Mouse (Mus musculus): ENCODE data around the gene Rarres1. TPM values are rescaled to one million over a fixed set of nuclear protein-coding genes. Genes with fewer than 3 reads are reported as not detected.

Gene Rarres1
- polyA plus RNA-seq, 1 experiment from 2014 or later, result 3.4 TPM

GRCm38 (mm10) chr3:67462578-67462977 is 52.7 kb downstream of the Rarres1 start:
- Histone ChIP-seq H3K9ac (peak overlapping the region; percentile 70; the same call in 1 of the 2 replicates), H3K4me2 (peak overlapping the region; percentile 86), H3K36me3 (peaks cover 40% of the 10 kb centered on the region), H3K9me3 (replicated peaks) (no peaks in the 10 kb centered on the region), H3K4me3 (replicated peaks) (peak overlapping the region; percentile 70), H3K27ac (no peak overlapping the region), H3K4me1 (peaks cover 14% of the 10 kb centered on the region), H3K27me3 (no peaks in the 10 kb centered on the region)
- no peak for ATAC-seq (replicated peaks; ENCODE audit: low FRiP score)
- 38% methylated on average over 10 of the region's 10 CpGs for WGBS

- no peak overlapping the region for H3K9ac ChIP-seq
- H3K36me3 ChIP-seq, result peaks cover 45% of the 10 kb centered on the region
- no peaks in the 10 kb centered on the region for H3K27me3 ChIP-seq
- peaks cover 14% of the 10 kb centered on the region for H3K4me1 ChIP-seq
- peak overlapping the region; percentile 18; the same call in 1 of the 2 replicates for H3K4me2 ChIP-seq
- no peak for ATAC-seq (replicated peaks; ENCODE audit: low FRiP score)
- WGBS, result 86% methylated on average over 7 of the region's 7 CpGs
- H3K9me3 ChIP-seq (replicated peaks), result no peaks in the 10 kb centered on the region
- no peak overlapping the region for H3K4me3 ChIP-seq (replicated peaks)
- H3K27ac ChIP-seq, result no peak overlapping the region
Measured at GRCm38 (mm10) chr3:67462015-67462414, 53.3 kb downstream of the Rarres1 start.

GRCm38 (mm10) chr3:67459881-67460280 is 55.4 kb downstream of the Rarres1 start:
- H3K4me3 ChIP-seq (replicated peaks), result no peak overlapping the region
- ATAC-seq (replicated peaks; ENCODE audit: low FRiP score), result no peak
- H3K4me1 ChIP-seq, result peaks cover 14% of the 10 kb centered on the region
- WGBS, result 89% methylated on average over 3 of the region's 3 CpGs
- H3K9ac ChIP-seq, result no peak overlapping the region
- H3K9me3 ChIP-seq (replicated peaks), result no peaks in the 10 kb centered on the region
- peaks cover 60% of the 10 kb centered on the region for H3K36me3 ChIP-seq
- H3K27ac ChIP-seq, result no peak overlapping the region
- no peak overlapping the region for H3K4me2 ChIP-seq
- no peaks in the 10 kb centered on the region for H3K27me3 ChIP-seq

GRCm38 (mm10) chr3:67450601-67451210 is 64.6 kb downstream of the Rarres1 start:
- 84% methylated on average over 5 of the region's 5 CpGs for WGBS
- no peak overlapping the region; the same call in 1 of the 2 replicates for H3K27ac ChIP-seq
- no peak for ATAC-seq (replicated peaks; ENCODE audit: low FRiP score)

GRCm38 (mm10) chr3:67449660-67450059 is 65.7 kb downstream of the Rarres1 start:
- no peak for ATAC-seq (replicated peaks; ENCODE audit: low FRiP score)
- H3K4me3 ChIP-seq (replicated peaks), result no peak overlapping the region
- H3K4me1 ChIP-seq, result no peaks in the 10 kb centered on the region
- whole genome bisulfite sequencing, result 90% methylated on average over 21 of the region's 21 CpGs
- peaks cover 89% of the 10 kb centered on the region for H3K36me3 ChIP-seq
- no peak overlapping the region for H3K4me2 ChIP-seq
- H3K9ac ChIP-seq, result no peak overlapping the region
- no peaks in the 10 kb centered on the region for H3K27me3 ChIP-seq
- H3K27ac ChIP-seq, result no peak overlapping the region
- no peaks in the 10 kb centered on the region for H3K9me3 ChIP-seq (replicated peaks)

More at GRCm38 (mm10) chr3:67450601-67451210, 64.6 kb downstream of the Rarres1 start:
- H3K36me3 ChIP-seq, result peaks cover 89% of the 10 kb centered on the region
- no peak overlapping the region for H3K4me3 ChIP-seq (replicated peaks)
- no peak overlapping the region for H3K9ac ChIP-seq
- no peak overlapping the region for H3K4me2 ChIP-seq
- H3K4me1 ChIP-seq, result no peaks in the 10 kb centered on the region
- H3K9me3 ChIP-seq (replicated peaks), result no peaks in the 10 kb centered on the region
- H3K27me3 ChIP-seq, result no peaks in the 10 kb centered on the region

GRCm38 (mm10) chr3:67447143-67447542 is 68.2 kb downstream of the Rarres1 start:
- H3K4me3 ChIP-seq (replicated peaks), result no peak overlapping the region

GRCm38 (mm10) chr3:67434011-67434410 is 81.3 kb downstream of the Rarres1 start:
- Histone ChIP-seq H3K27me3 (no peaks in the 10 kb centered on the region), H3K4me3 (replicated peaks) (no peak overlapping the region), H3K9me3 (replicated peaks) (no peaks in the 10 kb centered on the region), H3K27ac (no peak overlapping the region), H3K9ac (no peak overlapping the region), H3K4me2 (no peak overlapping the region), H3K36me3 (peaks cover 67% of the 10 kb centered on the region), H3K4me1 (peaks cover 7% of the 10 kb centered on the region)
- ATAC-seq (replicated peaks; ENCODE audit: low FRiP score), result no peak
- 93% methylated on average over 6 of the region's 6 CpGs for WGBS

More at GRCm38 (mm10) chr3:67447143-67447542, 68.2 kb downstream of the Rarres1 start:
- no peak for ATAC-seq (replicated peaks; ENCODE audit: low FRiP score)
- no peaks in the 10 kb centered on the region for H3K9me3 ChIP-seq (replicated peaks)
- no peaks in the 10 kb centered on the region for H3K27me3 ChIP-seq
- H3K4me2 ChIP-seq, result no peak overlapping the region
- peaks cover 90% of the 10 kb centered on the region for H3K36me3 ChIP-seq
- 93% methylated on average over 2 of the region's 2 CpGs for WGBS
- H3K9ac ChIP-seq, result no peak overlapping the region
- no peak overlapping the region for H3K27ac ChIP-seq
- no peaks in the 10 kb centered on the region for H3K4me1 ChIP-seq

- Histone ChIP-seq H3K27me3 (no peaks in the 10 kb centered on the region), H3K9ac (peak within 1 kb of the TSS; percentile 86), H3K4me3 (replicated peaks) (peak within 1 kb of the TSS; percentile 99), H3K4me1 (peaks cover 7% of the 10 kb centered on the region), H3K4me2 (peak within 1 kb of the TSS; percentile 71), H3K27ac (no peak within 1 kb of the TSS), H3K9me3 (replicated peaks) (peaks cover 11% of the 10 kb centered on the region; the same call in 1 of the 2 replicates), H3K36me3 (peaks cover 29% of the 10 kb centered on the region)
- WGBS, result under 1% methylated on average over 24 of the region's 24 CpGs
- ATAC-seq (replicated peaks; ENCODE audit: low FRiP score), result peak; percentile 96
Measured at GRCm38 (mm10) chr3:67429999-67430380, 85.3 kb downstream of the Rarres1 start, which contains the start of gene Gfm1. Gfm1 (plus strand) TSS chr3:67430096.

- Histone ChIP-seq H3K27ac (no peak overlapping the region), H3K4me3 (replicated peaks) (peak overlapping the region; percentile 99), H3K4me2 (peak overlapping the region; percentile 71), H3K9ac (no peak overlapping the region), H3K27me3 (no peaks in the 10 kb centered on the region), H3K36me3 (peaks cover 25% of the 10 kb centered on the region), H3K9me3 (replicated peaks) (peaks cover 11% of the 10 kb centered on the region; the same call in 1 of the 2 replicates), H3K4me1 (peaks cover 7% of the 10 kb centered on the region)
- no peak; the same call in 1 of the 2 replicates for ATAC-seq (replicated peaks; ENCODE audit: low FRiP score)
- WGBS, result 35% methylated on average over 8 of the region's 8 CpGs
Measured at GRCm38 (mm10) chr3:67429338-67429998, 85.9 kb downstream of the Rarres1 start.

Other genes with a start within 250 kb of the Rarres1 start
- gene Mlf1, start 141.4 kb downstream of the Rarres1 start, polyA plus RNA-seq (2015; fragmentation: Nextera tagmentation; extraction: Ambion mirVana), result 11.2 and 14.6 TPM in 2 replicates
- not detected in 2 replicates for gene Gm17402, start 140.4 kb downstream of the Rarres1 start, polyA plus RNA-seq (2015; fragmentation: Nextera tagmentation; extraction: Ambion mirVana)
- gene Gfm1, start 85.4 kb downstream of the Rarres1 start, polyA plus RNA-seq (2015; fragmentation: Nextera tagmentation; extraction: Ambion mirVana), result 53.2 and 56.2 TPM in 2 replicates
- 64.0 and 69.0 TPM in 2 replicates for gene Lxn, start 51.6 kb downstream of the Rarres1 start, polyA plus RNA-seq (2015; fragmentation: Nextera tagmentation; extraction: Ambion mirVana)
- gene Mfsd1, start 67.2 kb upstream of the Rarres1 start, polyA plus RNA-seq (2015; fragmentation: Nextera tagmentation; extraction: Ambion mirVana), result 79.6 and 79.8 TPM in 2 replicates